Mouse (Mus musculus) hematopoietic stem cell, adult 5-6 weeks (primary cell): ENCODE results near the gene Atp1a3. TPM values are rescaled to one million over a fixed set of nuclear protein-coding genes. Genes with fewer than 3 reads are reported as not detected.
A peak's percentile ranks its signal among the peaks of the same experiment; 100 is the strongest.
"Not testable (repeated sequence)": the region's sequence is repeated elsewhere in the genome, so short reads cannot be mapped to it uniquely, and the experiment has no call there.

Experiments
- ATAC-seq, 2 experiments: fragments of 125-278 bp in 1 of 2; replicated peaks in 1 of 2; 2 replicates each; pipeline ENCODE4 v1.8.0; 2016 to 2017; ENCODE audit warnings: inconsistent platforms in 2 of 2, mild to moderate bottlenecking in 2 of 2, moderate number of reproducible peaks in 2 of 2, low read depth in 1 of 2, moderate TSS enrichment in 1 of 2; ENCODE audit not compliant: low FRiP score in 2 of 2, poor library complexity in 2 of 2, severe bottlenecking in 2 of 2, insufficient read depth in 1 of 2, low TSS enrichment in 1 of 2
- total RNA-seq: library from RNA; stranded (forward); fragments of 172-1452, 232-1000 nt; gene quantifications from 2 replicates; pipeline ENCODE4 v1.2.3, GENCODE M21; 2017

The Atp1a3 gene
- total RNA-seq, result 7.7 and 9.9 TPM in 2 replicates

DNA sequence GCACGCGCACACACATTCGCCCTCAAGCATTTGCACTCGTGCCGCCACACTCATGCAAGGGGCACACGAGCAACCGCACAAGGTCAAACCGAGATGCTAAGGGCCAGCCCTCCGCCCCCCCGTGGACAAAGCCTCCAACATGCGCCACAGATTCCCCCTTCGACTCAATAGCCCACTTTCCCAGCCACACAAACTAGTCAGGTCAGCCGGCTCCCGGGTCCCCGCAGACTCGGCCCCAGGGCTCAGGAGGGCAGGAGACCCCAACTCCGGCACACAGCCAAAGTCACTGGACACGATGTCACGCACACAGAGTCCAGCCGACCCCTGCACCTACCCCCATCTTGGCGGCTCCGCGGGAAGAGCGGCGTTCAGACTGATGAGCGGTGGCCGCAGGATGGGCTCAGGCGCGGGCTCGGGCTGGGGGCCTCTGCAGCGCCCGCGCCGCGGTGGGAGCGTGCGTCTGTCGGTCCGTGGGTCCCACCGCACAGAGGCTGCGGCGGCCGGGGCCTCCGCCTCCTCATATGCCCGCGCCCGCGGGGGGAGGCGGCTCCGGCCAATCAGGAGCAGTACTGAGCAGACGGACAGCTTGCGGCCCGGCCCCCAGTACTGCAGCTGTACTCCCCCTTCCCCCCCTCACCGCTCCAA is at the start of gene Atp1a3:
Gene Atp1a3 (minus strand): TSS at position 538 of the 645 bp plus-strand sequence.
- ATAC-seq, result peak in 1 of 2 experiments; percentile 34; a peak in 2 of 4 replicates

DNA sequence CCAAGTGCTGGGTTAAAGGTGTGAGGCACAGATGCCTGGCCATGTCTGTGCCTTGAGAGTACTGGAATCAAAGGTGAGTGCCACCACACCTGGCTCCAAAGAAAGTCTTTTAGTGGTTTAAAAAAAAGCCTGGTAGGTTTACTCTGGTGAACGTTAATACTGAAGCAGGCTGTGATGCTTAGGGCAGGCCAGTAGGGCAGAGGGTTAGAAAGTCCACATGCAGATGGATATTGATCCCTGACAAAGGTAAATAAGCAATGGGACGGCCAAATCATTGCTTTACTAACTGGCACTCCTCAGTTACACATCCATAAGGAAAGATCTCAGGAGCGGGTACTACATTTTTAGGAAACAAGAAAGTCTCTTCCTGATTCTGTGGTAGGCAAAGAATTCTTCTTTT is 46.8 kb upstream of the Atp1a3 start:
- ATAC-seq, result no peak

DNA sequence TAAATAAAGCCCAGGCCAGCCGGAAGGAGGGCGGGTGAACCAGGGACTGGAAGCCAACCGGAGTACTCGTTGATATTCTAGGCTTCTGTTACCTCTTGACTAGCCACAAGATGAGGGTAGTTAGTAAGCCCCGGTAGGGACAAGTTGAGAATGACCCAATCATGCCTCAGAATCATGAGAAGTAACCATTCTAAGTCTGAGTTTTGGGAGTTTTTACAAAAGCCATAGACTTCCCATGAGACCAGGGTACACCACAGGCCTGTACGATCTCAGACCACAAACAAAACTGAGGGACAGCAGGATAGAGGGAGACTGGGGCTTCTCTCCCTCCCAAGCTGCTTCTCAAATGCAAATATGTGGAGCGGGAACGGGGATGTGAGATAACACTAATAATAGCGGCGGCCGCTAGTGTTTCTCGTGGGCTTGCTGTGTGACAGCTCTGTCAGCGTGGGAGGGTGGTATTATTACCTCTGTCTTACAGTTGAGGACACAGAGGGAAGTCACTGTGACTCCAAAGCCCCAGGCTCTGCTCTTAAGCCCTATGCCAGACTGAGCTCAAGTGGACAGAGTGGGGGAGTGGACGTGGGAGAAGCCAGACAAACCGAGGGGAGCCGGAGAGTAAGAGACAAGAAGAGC is 43.7 kb upstream of the Atp1a3 start:
- no peak for ATAC-seq

DNA sequence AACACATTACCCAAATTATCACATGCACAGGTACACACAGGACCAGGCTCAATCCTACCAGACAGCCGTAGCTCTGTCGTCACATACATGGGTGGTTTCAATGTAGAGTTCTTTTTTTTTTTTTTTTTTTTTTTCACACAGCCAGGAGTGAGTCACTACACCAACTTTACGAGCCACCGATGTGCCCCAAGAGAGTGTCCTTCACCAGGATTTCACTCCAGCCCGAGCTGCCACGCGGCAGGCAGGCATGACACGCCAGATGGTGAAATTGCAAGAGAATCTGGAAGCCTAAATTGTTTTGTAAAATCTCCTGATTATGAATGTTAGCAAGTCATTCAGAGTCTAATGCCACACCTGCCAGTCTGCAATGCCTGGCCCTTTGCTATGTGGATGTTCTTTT is 41.6 kb upstream of the Atp1a3 start:
- ATAC-seq, result no peak

DNA sequence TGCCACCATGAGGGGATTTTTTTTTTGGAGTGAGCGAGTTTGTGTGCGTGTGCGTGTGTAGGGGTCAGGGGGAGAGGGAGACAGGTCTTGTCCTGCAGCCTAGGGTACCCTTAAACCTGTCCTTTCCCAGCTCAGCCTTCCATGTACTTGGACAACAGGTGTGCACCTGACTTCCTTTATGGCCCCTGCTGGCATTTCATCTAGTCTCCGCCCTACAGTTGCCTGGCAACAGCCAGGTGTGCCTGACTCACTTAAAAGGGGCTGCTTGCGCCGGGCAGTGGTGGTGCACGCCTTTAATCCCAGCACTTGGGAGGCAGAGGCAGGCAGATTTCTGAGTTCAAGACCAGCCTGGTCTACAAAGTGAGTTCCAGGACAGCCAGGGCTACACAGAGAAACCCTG is 38.8 kb upstream of the Atp1a3 start:
- not testable (repeated sequence) for ATAC-seq

DNA sequence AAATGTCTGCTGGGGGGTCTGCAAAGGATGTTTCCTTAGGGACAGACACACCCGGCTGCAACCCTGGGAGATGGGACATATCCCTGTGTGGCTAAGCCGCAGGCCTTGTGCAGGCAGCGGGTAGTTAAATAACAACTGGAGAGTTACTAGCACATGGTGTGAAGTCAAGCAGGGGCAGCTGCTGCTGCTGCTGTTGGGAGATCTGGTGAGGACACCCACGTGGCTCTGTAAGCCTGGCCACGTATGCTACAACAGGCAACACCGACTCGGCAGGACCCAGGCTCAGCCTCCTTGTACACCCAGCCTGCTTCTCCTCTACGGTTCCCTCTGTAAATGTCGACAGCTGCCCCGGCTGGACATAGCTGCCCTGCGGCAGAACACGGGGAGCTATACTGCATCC is 36.2 kb upstream of the Atp1a3 start:
- no peak for ATAC-seq

DNA sequence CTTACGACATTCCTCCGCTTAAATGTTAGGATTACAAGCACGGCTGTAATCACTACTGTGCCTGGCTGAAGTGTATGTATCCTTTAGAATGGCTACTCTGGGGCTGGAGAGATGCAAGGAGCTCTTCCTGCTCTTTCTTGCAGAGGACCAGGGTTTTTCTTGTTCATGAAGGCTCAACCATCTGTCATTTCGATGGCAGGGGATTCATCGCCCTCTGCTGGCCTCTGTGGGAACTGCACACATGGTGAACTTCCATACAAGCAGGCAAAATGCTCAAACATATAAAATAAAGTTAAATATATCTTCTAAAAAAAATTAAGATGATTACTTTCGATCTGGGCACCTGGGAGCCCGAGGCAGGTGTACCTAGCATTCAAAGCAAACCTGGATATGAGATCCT is 30.2 kb upstream of the Atp1a3 start:
- ATAC-seq, result peak; percentile 27 to 68; a peak in 2 of 4 replicates

DNA sequence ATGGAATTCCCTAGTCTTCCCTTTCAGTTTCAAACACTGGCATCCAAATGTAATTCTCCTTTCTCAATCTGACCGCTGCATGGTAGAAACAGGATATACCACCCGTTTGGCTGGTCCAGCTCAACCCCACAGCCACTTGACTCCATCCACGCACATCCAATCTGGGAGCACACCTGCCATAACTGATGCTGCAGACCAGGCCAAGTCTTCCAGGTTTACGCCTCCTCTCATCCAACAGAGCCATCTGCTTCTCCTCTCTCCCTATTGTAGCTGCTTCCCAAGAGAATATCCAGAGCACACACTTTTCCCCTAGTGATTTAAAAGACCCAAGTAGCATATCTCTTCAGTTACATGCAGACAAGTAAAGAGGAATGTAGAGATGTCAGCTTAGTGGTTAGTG is 29.0 kb upstream of the Atp1a3 start:
- no peak for ATAC-seq

DNA sequence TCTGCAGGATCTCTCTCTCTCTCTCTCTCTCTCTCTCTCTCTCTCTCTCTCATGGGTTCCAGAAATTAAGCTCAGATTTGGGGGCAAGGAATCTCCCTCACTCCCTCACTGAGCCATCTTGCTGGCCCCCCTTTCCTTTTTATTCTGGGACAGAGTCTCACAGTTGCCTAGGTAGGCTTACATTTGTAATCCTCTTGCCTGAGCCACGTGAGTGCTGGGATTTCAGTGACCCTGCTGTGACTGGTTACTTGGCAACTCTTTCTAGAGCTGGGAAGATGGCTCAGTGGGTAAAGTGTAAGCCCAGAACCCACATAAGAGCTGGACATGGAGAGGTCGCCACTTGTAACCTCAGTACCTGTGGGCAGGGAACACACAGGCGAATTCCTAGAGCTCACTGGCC is 25.8 kb upstream of the Atp1a3 start:
- no peak for ATAC-seq

DNA sequence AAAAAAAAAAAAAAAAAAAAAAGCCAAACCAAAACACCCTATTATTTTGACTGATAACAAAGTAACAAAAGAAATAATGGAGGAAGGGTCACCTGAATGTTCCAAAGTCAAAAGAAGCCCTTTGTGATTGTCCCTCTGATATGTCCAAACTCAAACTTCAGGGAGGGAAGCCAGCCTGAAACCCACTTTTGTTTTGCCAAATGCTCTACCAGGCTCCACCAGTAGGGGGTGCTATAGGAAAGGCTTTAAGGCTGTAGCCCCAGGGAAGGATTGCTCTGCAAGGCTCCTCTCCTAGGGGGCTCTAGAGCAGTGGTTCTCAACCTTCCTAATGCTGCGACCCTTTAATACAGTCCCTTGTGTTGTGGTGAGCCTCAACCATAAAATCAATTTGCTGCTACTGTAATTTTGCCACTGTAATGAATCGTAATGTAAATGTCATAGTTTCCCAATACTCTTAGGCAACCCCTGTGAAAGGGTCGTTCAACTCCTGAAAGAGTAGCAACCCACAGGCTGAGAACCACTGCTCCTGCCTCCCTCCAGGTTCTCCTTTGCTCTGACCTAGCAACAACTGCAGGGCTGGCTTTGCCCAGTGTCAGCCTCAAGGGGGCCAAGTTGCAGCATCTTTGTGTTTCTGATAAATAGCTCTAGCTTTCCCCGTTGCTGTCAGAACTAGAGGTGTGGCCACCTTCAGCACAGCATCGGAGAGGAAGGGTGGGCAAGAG is 24.4 kb upstream of the Atp1a3 start:
- ATAC-seq, result peak; percentile 39 to 51; a peak in 2 of 4 replicates

DNA sequence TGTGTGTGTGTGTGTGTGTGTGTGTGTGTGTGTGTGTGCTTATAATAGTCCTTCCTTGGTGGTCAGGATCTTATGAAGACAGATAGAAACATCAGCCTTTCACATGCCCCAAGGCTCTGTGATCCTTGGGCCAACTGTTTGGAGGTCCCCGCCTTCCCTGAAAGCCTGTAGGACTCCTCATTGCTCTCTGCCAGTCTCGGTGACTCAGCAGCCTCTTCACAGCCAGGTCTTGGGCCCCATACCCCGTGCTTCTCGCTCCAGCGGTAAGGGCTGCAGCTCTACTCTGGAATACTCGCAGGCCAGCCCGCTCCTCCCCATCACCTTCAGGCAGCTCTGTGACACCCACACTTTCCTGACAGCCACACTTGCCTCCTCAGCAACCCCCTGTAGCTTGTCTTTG is 20.7 kb upstream of the Atp1a3 start:
- peak; percentile 38 to 66; a peak in 2 of 4 replicates for ATAC-seq

DNA sequence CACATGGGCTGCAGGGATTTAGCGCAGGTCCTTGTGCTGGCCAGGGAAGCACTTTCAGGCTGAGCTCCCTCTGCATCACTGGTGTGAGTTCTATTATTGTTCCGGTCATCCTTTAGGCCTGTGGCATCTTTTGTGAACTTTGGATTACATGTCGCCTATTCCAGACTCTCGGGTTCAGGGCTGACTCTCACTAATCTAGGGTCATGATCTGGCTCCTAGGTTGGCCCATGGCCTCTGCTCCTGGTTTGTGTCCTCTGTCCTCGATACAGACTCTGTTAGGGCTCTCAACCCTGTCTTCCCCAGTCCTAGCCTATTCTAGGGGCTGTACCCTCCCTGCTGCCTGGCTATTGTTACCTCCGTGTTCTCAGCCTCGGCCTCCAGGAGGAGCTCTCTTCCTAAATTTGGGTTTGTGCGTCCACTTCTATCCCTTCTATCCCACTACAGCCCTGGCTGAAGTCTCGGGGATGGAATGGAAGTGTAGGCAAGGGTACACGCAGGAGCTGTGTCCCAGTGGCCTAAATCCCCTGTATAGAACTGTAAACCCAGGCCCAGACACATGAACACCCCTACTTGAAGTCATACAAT is 20.2 kb upstream of the Atp1a3 start:
- ATAC-seq, result no peak

DNA sequence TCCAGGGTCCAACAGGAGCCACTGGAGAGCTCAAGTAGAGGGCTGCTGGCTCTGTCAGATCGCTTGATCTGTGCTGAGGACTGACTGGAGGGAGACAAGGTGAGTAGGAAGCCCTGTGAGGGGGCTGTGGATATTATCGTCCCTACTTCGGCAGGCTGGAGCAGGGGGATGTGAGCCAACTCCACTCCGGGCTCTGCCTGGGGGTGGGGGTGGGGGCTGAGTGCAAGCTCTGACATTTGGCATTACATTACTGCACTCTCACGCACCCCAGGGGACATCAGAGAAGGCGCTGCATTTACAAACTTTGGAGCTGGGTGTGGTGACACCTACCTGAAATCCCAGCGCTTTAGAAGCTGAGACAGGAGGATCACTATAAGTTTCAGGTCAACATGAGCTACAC is 5.8 kb upstream of the Atp1a3 start:
- ATAC-seq, result no peak

DNA sequence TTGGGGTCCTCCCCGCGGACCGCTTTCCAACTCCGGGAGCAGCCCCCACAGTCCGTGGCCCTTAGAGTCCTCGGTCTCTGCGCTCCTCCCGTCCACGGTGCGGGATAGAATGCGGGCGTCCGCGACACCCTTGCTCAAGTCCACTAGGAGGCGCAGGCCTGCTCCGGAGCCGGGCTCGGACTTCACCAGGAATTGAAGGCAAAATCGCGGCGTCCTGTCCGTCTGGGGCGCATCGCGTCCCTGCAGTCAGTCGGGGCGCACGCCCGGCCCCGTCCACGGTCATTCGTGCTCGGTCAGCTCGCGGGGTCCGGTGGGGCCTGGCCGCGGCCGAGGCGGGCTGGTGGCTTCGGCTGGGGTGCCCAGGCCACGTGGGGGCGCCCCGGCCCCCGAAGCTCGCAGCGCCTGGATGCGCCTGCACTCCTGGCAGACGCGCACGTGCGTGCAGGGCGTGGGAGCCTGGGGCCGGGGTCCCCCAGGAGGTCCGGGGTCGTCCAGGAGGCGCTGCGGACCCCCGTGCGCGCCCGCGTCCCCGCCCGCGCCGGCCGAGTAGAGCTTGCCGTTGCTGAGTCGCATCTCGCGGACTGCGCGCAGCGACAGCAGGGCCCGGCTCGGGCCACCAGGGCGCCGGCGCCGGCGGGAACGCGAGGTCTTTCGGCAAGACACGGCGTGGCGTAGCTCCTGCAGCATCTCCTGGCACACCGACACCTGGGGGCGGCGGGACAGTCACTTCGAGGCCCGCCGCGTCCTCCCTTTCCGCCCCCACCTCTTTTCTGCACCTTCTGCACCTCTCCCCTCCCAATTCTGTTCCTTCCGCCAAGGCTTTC is 4.5 kb upstream of the Atp1a3 start:
- peak; percentile 20 to 26; a peak in 1 of 4 replicates for ATAC-seq

DNA sequence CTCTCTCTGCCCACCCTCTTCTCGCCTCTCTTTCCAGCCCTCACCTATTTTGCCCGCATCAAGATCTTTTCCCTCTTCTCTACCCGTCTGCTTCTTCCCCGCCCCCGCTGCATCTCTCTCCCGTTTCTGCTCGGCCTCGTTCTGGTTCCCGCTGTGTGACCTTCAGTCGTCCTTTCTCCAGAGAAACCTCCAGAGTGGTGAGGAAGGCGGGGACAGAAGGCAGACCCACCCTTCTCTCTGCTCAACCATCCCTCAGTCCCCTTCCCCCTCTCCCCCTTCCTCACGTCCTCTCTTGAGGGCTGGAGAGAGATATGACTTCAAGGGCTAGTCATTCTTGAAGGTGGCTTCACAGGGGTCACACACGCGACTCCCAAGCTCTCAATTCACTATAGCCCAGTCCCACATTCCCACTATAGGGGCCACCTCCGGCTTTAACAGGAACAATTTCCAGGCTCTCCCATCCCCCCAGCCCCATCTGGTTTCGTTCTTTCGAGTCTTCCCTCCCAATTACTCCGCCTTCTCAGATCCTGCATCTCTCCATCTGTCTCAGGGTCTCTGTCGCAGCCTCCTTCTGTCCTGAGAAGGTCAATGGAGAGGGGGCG is 3.4 kb upstream of the Atp1a3 start:
- no peak for ATAC-seq

DNA sequence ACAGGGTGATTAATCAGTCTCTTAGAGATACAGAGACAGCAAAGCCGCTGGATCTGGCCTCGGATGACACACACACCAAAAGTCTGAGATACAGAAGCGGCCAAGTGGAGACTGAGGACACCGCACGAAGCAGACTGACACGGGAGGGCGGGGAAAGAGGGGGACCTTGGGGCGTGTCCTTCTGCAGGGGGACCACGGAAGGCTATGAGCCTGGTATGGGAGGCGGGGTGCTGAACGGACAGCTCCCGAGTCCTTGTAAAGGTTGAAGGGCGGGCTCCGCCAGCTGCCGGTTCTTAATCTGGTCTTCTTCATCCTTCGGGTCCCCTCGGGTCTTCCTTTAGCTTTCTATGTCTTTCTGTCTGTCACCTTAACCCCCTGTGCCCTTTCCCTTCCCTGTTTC is 2.9 kb upstream of the Atp1a3 start:
- ATAC-seq, result peak; percentile 37 to 49; a peak in 1 of 4 replicates
